ENCODE assay signal across 19 mouse cellular contexts in genomic region chr5:149381948-149382347, GRCm38 (mm10). TPM values are rescaled to one million over a fixed set of nuclear protein-coding genes. Genes with fewer than 3 reads are reported as not detected.
DNase-seq lines count a peak whose midpoint lies in the region; ATAC-seq lines count a peak whose summit lies in the region.
"Had no signal": no experiment of that assay in that cellular context is flagged by ENCODE, and none has a peak within 500 bp of the region (broad histone marks: within the 10 kb centered on the region; RNA-seq: fewer than 3 reads in every experiment).

No protein-coding gene starts in this region.

- peaks cover 15% of the 10 kb centered on the region; the same call in 1 of the 2 replicates for H3K4me1 ChIP-seq in heart, embryonic 11.5 days (ENCODE audit: control insufficient read depth, insufficient read depth, low read length)
- H3K4me1 ChIP-seq in embryonic facial prominence, embryonic 15.5 days: peaks cover 51% of the 10 kb centered on the region
- peaks cover 35% of the 10 kb centered on the region for H3K4me1 ChIP-seq in neural tube, embryonic 15.5 days
- H3K4me1 ChIP-seq in kidney, embryonic 16.5 days (ENCODE audit: insufficient read depth, low read length): peaks cover 13% of the 10 kb centered on the region

- H3K9ac ChIP-seq in heart, embryonic 11.5 days (ENCODE audit: low read depth, low read length): no peak overlapping the region
- no peak overlapping the region for H3K9ac ChIP-seq in embryonic facial prominence, embryonic 15.5 days
- no peak overlapping the region for H3K9ac ChIP-seq in neural tube, embryonic 15.5 days (replicated peaks)
- no peak overlapping the region for H3K9ac ChIP-seq in kidney, embryonic 16.5 days (replicated peaks; ENCODE audit: low read length)
- H3K9ac ChIP-seq: heart, embryonic 13.5 days; liver, embryonic 12.5 days had no signal

- intact Hi-C loops in heart, postnatal 25 days (cut with DNase I): no loop called here

- no peak overlapping the region for H3K27ac ChIP-seq in heart, embryonic 11.5 days (ENCODE audit: low read depth, low read length)
- H3K27ac ChIP-seq in embryonic facial prominence, embryonic 15.5 days (replicated peaks): peak overlapping the region; percentile 78
- no peak overlapping the region for H3K27ac ChIP-seq in neural tube, embryonic 15.5 days (replicated peaks)
- H3K27ac ChIP-seq in kidney, embryonic 16.5 days (ENCODE audit: low read length): no peak overlapping the region
- H3K27ac ChIP-seq: heart, embryonic 13.5 days; left cerebral cortex, adult 2 months; liver, embryonic 12.5 days had no signal

- H3K4me3 ChIP-seq in heart, embryonic 11.5 days (ENCODE audit: low read depth, low read length): no peak overlapping the region
- no peak overlapping the region for H3K4me3 ChIP-seq in embryonic facial prominence, embryonic 15.5 days (replicated peaks)
- H3K4me3 ChIP-seq in neural tube, embryonic 15.5 days (replicated peaks): no peak overlapping the region
- H3K4me3 ChIP-seq in kidney, embryonic 16.5 days (ENCODE audit: low read length): no peak overlapping the region
- H3K4me3 ChIP-seq: erythroblast, embryonic 14.5 days; heart, embryonic 13.5 days; left cerebral cortex, adult 2 months; liver, embryonic 12.5 days had no signal

- no peaks in the 10 kb centered on the region for H3K36me3 ChIP-seq in heart, embryonic 11.5 days (ENCODE audit: control insufficient read depth, insufficient read depth, low read length)
- no peaks in the 10 kb centered on the region for H3K36me3 ChIP-seq in embryonic facial prominence, embryonic 15.5 days
- H3K36me3 ChIP-seq in neural tube, embryonic 15.5 days: no peaks in the 10 kb centered on the region
- no peaks in the 10 kb centered on the region for H3K36me3 ChIP-seq in kidney, embryonic 16.5 days (ENCODE audit: insufficient read depth, low read length)
- H3K36me3 ChIP-seq: heart, embryonic 13.5 days; liver, embryonic 12.5 days had no signal

- H3K9me3 ChIP-seq in heart, embryonic 11.5 days (replicated peaks; ENCODE audit: control insufficient read depth, low read length): no peaks in the 10 kb centered on the region
- H3K9me3 ChIP-seq in embryonic facial prominence, embryonic 15.5 days (replicated peaks): no peaks in the 10 kb centered on the region
- no peaks in the 10 kb centered on the region for H3K9me3 ChIP-seq in neural tube, embryonic 15.5 days (replicated peaks)
- H3K9me3 ChIP-seq in kidney, embryonic 16.5 days (ENCODE audit: low read length): peaks cover 4% of the 10 kb centered on the region; the same call in 1 of the 2 replicates
- H3K9me3 ChIP-seq: heart, embryonic 13.5 days; liver, embryonic 12.5 days had no signal

- WGBS in heart, embryonic 11.5 days (ENCODE audit: insufficient replicate concordance): 76% methylated on average over 4 of the region's 4 CpGs
- 31% methylated on average over 4 of the region's 4 CpGs for WGBS in embryonic facial prominence, embryonic 15.5 days
- 71% methylated on average over 4 of the region's 4 CpGs for WGBS in neural tube, embryonic 15.5 days
- 76% methylated on average over 4 of the region's 4 CpGs for WGBS in kidney, embryonic 16.5 days

- no peak for ATAC-seq in heart, embryonic 11.5 days (replicated peaks; ENCODE audit: insufficient number of reproducible peaks, low FRiP score, low TSS enrichment)
- peak; percentile 55; the same call in 1 of the 2 replicates for ATAC-seq in embryonic facial prominence, embryonic 15.5 days (ENCODE audit: insufficient number of reproducible peaks, low FRiP score, low TSS enrichment, low read depth)
- peak; percentile 54; the same call in 1 of the 2 replicates for ATAC-seq in megakaryocyte-erythroid progenitor cell, adult 5-6 weeks (replicated peaks; ENCODE audit: low FRiP score, low TSS enrichment, poor library complexity, severe bottlenecking)
- no peak for ATAC-seq in neural tube, embryonic 15.5 days (ENCODE audit: low FRiP score)
- ATAC-seq in kidney, embryonic 16.5 days (ENCODE audit: low FRiP score, low TSS enrichment): no peak
- ATAC-seq: hindbrain, embryonic 16.5 days; liver, embryonic 12.5 days had no signal

- no peaks in the 10 kb centered on the region for H3K27me3 ChIP-seq in heart, embryonic 11.5 days (ENCODE audit: control insufficient read depth, insufficient read depth, low read length)
- no peaks in the 10 kb centered on the region for H3K27me3 ChIP-seq in embryonic facial prominence, embryonic 15.5 days
- no peaks in the 10 kb centered on the region for H3K27me3 ChIP-seq in neural tube, embryonic 15.5 days (replicated peaks)
- H3K27me3 ChIP-seq in kidney, embryonic 16.5 days (ENCODE audit: insufficient read depth, low read length): no peaks in the 10 kb centered on the region
- H3K27me3 ChIP-seq: heart, embryonic 13.5 days; liver, embryonic 12.5 days had no signal

- H3K4me2 ChIP-seq in heart, embryonic 11.5 days: no peak overlapping the region
- H3K4me2 ChIP-seq in embryonic facial prominence, embryonic 15.5 days (replicated peaks): no peak overlapping the region
- no peak overlapping the region for H3K4me2 ChIP-seq in neural tube, embryonic 15.5 days
- H3K4me2 ChIP-seq in kidney, embryonic 16.5 days (replicated peaks; ENCODE audit: low read depth, low read length): no peak overlapping the region
- H3K4me2 ChIP-seq: heart, embryonic 13.5 days; liver, embryonic 12.5 days had no signal

- peak; percentile 42 for DNase-seq in heart, postnatal 25 days (ENCODE audit: low spot score)
- DNase-seq in R1 (ENCODE audit: low read depth, low spot score): peak; percentile 54
- DNase-seq: cerebellum, adult 11-12 months; kidney, adult 2 months; kidney, postnatal 4 days; right cerebral cortex, adult 18-20 months; thymus, adult 18-20 months had no signal

RNA-seq across cellular contexts. Expression of gene Medag, which starts 29.6 kb away (rescaled TPM):
- total RNA-seq in heart, postnatal 25 days (2021): 10 to 100 TPM; 16.2 to 16.7 TPM
- polyA plus RNA-seq in heart, embryonic 11.5 days (2014; fragmentation: Nextera tagmentation; extraction: Ambion mirVana): 0.75 and 0.96 TPM in 2 replicates
- 1.8 and 2.2 TPM in 2 replicates for polyA plus RNA-seq in embryonic facial prominence, embryonic 15.5 days (2015; fragmentation: Nextera tagmentation; extraction: Ambion mirVana)
- not detected in 2 replicates for total RNA-seq in megakaryocyte-erythroid progenitor cell, adult 5-6 weeks (2014; fragmentation: Nextera tagmentation)
- not detected in 2 replicates for total RNA-seq in megakaryocyte-erythroid progenitor cell, adult 5-6 weeks (2017)
- polyA plus RNA-seq in neural tube, embryonic 15.5 days (2015; fragmentation: Nextera tagmentation; extraction: Ambion mirVana): 1.8 and 2.5 TPM in 2 replicates
- polyA plus RNA-seq in kidney, embryonic 16.5 days (2015; fragmentation: Nextera tagmentation; extraction: Ambion mirVana): 0.22 and 0.49 TPM in 2 replicates
- total RNA-seq: monocyte, adult 5-6 weeks had no signal
- polyA plus RNA-seq: erythroblast, embryonic 14.5 days had no signal

RNA-seq across cellular contexts. Expression of gene Tex26, which starts 57.5 kb away (rescaled TPM):
- total RNA-seq in heart, postnatal 25 days (2021): not detected
- polyA plus RNA-seq in heart, embryonic 11.5 days (2014; fragmentation: Nextera tagmentation; extraction: Ambion mirVana): 0.52 and 0.57 TPM in 2 replicates
- polyA plus RNA-seq in embryonic facial prominence, embryonic 15.5 days (2015; fragmentation: Nextera tagmentation; extraction: Ambion mirVana): 1.4 and 1.7 TPM in 2 replicates
- not detected in 2 replicates for total RNA-seq in megakaryocyte-erythroid progenitor cell, adult 5-6 weeks (2014; fragmentation: Nextera tagmentation)
- total RNA-seq in megakaryocyte-erythroid progenitor cell, adult 5-6 weeks (2017): not detected in 2 replicates
- polyA plus RNA-seq in neural tube, embryonic 15.5 days (2015; fragmentation: Nextera tagmentation; extraction: Ambion mirVana): 0.73 and 0.78 TPM in 2 replicates
- 0.59 TPM in 1 of 2 replicates, not detected in the other for polyA plus RNA-seq in kidney, embryonic 16.5 days (2015; fragmentation: Nextera tagmentation; extraction: Ambion mirVana)
- total RNA-seq: monocyte, adult 5-6 weeks had no signal
- polyA plus RNA-seq: erythroblast, embryonic 14.5 days; kidney, adult 2 months; spleen, adult 2 months had no signal

Comparison
In these comparisons a context has a peak if more than half of its experiments do, and no peak if none do; other contexts are left out.
1. ATAC-seq: peak in embryonic facial prominence, embryonic 15.5 days (single experiment) and megakaryocyte-erythroid progenitor cell, adult 5-6 weeks (single experiment); none in heart, embryonic 11.5 days (single experiment), neural tube, embryonic 15.5 days (single experiment) and kidney, embryonic 16.5 days (single experiment).